Mouse (Mus musculus) midbrain, embryonic 16.5 days (tissue): ENCODE results near the gene Miox. TPM values are rescaled to one million over a fixed set of nuclear protein-coding genes. Genes with fewer than 3 reads are reported as not detected.

ENCODE experiments used
- ATAC-seq: fragments of 200-750 bp; cut with Nextera tagmentation; 2 replicates; pipeline ENCODE4 v1.8.0; 2017; ENCODE audit warnings: moderate TSS enrichment
- H3K27ac ChIP-seq: fragments of 300-500 bp; sonication (generic); 2 replicates; pipeline ENCODE4 v1.5.1; 2014; ENCODE audit warnings: mild to moderate bottlenecking, low read length, mixed read lengths
- H3K27me3 ChIP-seq: fragments of 300-500 bp; sonication (generic); 2 replicates; pipeline ENCODE4 v1.6.1; 2014; ENCODE audit warnings: low read depth, low read length, mixed read lengths; ENCODE audit not compliant: control insufficient read depth, insufficient read depth
- H3K36me3 ChIP-seq: fragments of 300-500 bp; sonication (generic); 2 replicates; pipeline ENCODE4 v1.6.1; 2014; ENCODE audit warnings: mild to moderate bottlenecking, low read length, moderate library complexity, mixed read lengths; ENCODE audit not compliant: control insufficient read depth, insufficient read depth
- H3K4me1 ChIP-seq: fragments of 300-500 bp; sonication (generic); 2 replicates; pipeline ENCODE4 v1.6.1; 2014; ENCODE audit warnings: mild to moderate bottlenecking, low read length, mixed read lengths; ENCODE audit not compliant: control insufficient read depth, insufficient read depth
- H3K4me2 ChIP-seq: fragments of 300-500 bp; sonication (generic); 2 replicates; pipeline ENCODE4 v1.6.1; 2014; ENCODE audit warnings: mild to moderate bottlenecking, low read length, mixed read lengths
- H3K4me3 ChIP-seq: fragments of 300-500 bp; sonication (generic); 2 replicates; pipeline ENCODE4 v1.5.1; 2014; ENCODE audit warnings: low read depth, mild to moderate bottlenecking, low read length, moderate library complexity, mixed read lengths
- H3K9ac ChIP-seq: fragments of 300-500 bp; sonication (generic); 2 replicates; pipeline ENCODE4 v1.6.1; 2014; ENCODE audit warnings: low read depth, low read length, mixed read lengths
- H3K9me3 ChIP-seq: fragments of 300-500 bp; sonication (generic); replicated peaks from 2 replicates; pipeline ENCODE4 v1.6.1; 2014; ENCODE audit warnings: mild to moderate bottlenecking, low read length, mixed read lengths; ENCODE audit not compliant: control insufficient read depth, poor library complexity, severe bottlenecking
- WGBS: fragments of 180-500 bp; shearing (Covaris S2); extraction: QIAGEN DNeasy Blood & Tissue Kit; methylation state at CpG from one replicate; pipeline ENCODE4 v1.1.7; 2014; 5-methylcytosine and 5-hydroxymethylcytosine counted together
- polyA plus RNA-seq: library from polyadenylated mRNA; unstranded; fragments of >200 nt; fragmentation: Nextera tagmentation; extraction: Ambion mirVana; gene quantifications from 2 replicates; pipeline ENCODE4 v1.2.1, GENCODE M21; 2015

The Miox gene
- polyA plus RNA-seq, 1 experiment from 2014 or later = not detected

DNA sequence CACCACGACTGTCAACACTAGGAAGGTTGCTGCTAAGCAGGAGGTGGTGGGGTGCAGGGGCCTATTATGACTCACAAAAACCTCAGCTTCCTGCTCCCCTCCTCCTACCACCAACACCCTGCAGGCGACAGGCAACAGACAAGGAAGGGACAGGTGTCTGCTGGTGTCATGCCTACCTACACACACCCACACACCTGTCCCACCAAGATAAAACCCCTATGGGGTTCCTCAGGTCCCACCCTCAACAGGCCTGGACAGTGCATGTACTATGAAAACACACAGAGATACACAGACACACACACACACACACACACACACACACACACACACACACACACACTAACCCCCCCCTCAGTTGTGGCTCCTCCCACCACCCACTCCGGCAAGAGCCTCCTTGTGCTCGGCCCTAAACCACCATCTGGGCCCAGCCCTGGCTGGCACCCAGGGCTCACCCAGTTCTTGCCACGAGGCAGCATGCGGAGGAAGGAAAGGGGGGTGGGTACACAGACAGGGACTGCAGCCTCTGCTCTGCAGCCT is 24.2 kb upstream of the Miox start:
- Histone ChIP-seq H3K27me3 (no peaks in the 10 kb centered on the region), H3K4me1 (peaks cover 32% of the 10 kb centered on the region), H3K9me3 (no peaks in the 10 kb centered on the region), H3K9ac (no peak overlapping the region), H3K36me3 (peaks cover 10% of the 10 kb centered on the region), H3K4me2 (no peak overlapping the region), H3K4me3 (no peak overlapping the region), H3K27ac (no peak overlapping the region)
- 67% methylated on average over 6 of the region's 6 CpGs for WGBS
- no peak for ATAC-seq

DNA sequence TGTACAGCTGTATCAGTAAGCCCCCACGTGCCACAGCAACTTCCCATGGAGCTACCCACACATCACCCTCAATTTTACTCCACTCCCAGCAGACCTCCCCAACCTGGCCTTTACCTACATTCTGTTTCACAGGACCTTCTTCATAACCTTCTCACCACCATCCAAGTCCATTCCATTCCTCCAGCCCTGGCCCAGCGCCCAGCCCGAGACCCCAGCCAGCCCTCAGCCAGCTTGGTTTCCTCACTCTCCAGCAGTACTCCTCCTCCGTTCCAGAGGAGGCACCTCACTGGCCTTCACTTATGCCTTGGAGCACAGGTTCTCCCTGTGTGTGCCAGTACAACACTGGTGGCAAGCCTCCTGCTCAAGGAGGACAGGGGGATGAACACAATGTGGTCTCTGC is 20.8 kb upstream of the Miox start:
- Histone ChIP-seq H3K4me3 (no peak overlapping the region), H3K36me3 (no peaks in the 10 kb centered on the region), H3K27me3 (no peaks in the 10 kb centered on the region), H3K9me3 (no peaks in the 10 kb centered on the region), H3K4me1 (peaks cover 32% of the 10 kb centered on the region), H3K4me2 (peak overlapping the region; percentile 97), H3K27ac (no peak overlapping the region), H3K9ac (peak overlapping the region; percentile 8; the same call in 1 of the 2 replicates)
- no peak for ATAC-seq
- WGBS = 82% methylated on average over 4 of the region's 4 CpGs

DNA sequence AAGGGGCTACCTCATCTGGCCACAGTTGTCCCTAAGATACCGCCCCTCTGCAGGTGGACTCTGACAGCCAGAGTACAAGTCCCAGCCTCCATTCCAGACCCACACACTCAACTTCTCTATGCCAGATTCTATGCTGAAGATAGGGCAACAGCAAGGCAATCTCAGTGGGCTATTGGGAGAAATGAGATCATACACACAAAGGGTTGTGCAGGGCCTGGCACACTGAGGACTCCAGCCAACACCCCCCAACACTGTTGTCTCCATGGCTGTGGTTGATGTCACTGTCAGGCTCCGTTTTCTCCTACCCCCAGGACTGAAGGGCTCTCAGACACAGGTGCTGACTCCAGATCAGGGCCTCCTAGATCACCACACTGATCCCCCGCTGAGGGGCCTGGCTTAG is 20.1 kb upstream of the Miox start:
- Histone ChIP-seq H3K27ac (no peak overlapping the region), H3K4me3 (peak overlapping the region; percentile 95), H3K36me3 (no peaks in the 10 kb centered on the region), H3K9ac (peak overlapping the region; percentile 92), H3K27me3 (no peaks in the 10 kb centered on the region), H3K4me2 (peak overlapping the region; percentile 97), H3K4me1 (peaks cover 32% of the 10 kb centered on the region), H3K9me3 (no peaks in the 10 kb centered on the region)
- peak; percentile 2; the same call in 1 of the 2 replicates for ATAC-seq
- WGBS = 27% methylated on average over 3 of the region's 3 CpGs

DNA sequence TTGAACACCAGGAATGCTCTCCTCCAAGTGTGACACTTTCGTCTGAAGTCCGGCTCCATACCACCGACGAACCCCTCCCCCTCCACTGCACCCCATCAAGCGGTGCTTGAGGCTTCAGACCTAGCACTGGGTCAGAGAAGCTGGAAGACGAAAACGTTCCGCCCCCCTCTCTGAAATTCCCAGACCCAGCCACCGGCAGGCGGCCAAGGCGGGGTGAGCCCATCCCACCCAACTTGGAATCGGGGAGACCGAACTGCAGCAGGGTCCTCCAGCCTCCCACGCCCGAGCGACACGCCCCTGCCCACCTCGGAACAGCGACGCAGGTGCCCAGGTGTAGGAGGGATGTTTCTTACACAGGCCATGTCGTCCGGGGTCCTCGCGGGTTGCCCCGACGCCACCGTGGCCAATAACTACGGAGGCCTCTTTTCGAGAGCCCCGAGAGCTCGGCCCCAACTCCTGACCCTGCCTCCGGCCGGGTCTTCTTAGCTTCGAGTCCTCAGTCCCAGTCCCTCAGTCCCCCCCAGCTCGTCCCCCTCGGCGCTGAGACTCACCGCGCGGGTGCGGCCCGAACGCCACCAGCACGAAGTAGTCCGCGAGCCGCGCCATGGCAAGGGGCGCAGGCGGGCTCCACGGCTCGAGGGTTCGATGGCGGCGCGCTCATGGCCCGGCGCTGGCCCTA is 19.5 kb upstream of the Miox start:
- Histone ChIP-seq H3K9ac (peak overlapping the region; percentile 92), H3K4me2 (peak overlapping the region; percentile 97), H3K4me1 (peaks cover 32% of the 10 kb centered on the region), H3K9me3 (no peaks in the 10 kb centered on the region), H3K27me3 (no peaks in the 10 kb centered on the region), H3K27ac (no peak overlapping the region), H3K4me3 (peak overlapping the region; percentile 95), H3K36me3 (no peaks in the 10 kb centered on the region)
- ATAC-seq = peak; percentile 69
- under 1% methylated on average over 57 of the region's 58 CpGs for WGBS

DNA sequence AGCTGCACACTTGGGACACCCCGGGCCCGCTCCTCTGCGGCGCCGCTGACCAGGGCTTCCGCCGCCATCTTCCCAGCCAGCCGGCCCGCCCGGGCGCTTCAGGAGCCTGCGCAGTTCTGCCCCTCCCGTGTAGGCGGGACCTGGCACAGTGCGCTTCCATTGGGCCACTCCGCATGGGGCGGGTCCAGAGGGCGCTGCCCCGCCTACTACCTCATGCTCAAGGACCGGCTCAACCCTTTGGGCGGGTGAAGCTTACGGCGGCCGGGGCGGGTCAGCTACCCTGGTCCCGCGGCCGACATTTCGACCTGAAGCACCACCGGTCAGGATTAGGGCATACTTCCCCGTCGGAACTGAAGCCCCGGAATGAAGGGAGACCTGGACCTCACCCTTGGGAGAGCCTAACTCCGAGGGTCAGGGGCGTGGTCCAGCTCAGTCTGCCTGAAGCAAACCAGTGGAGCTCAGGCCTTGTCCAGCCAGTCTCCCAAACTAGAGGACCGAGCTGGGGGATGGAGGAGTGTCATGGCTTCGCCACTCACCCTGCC is 18.9 kb upstream of the Miox start, which contains the start of gene Sbf1:
Gene Sbf1 (minus strand): TSS at position 122 of the 542 bp plus-strand sequence.
- H3K4me2 ChIP-seq = peak within 1 kb of the TSS; percentile 97
- H3K27me3 ChIP-seq = no peaks in the 10 kb centered on the region
- peaks cover 31% of the 10 kb centered on the region for H3K4me1 ChIP-seq
- H3K4me3 ChIP-seq = peak within 1 kb of the TSS; percentile 95
- peak within 1 kb of the TSS; percentile 50; the same call in 1 of the 2 replicates for H3K27ac ChIP-seq
- H3K9ac ChIP-seq = peak within 1 kb of the TSS; percentile 92
- no peaks in the 10 kb centered on the region for H3K36me3 ChIP-seq
- ATAC-seq = peak; percentile 99
- no peaks in the 10 kb centered on the region for H3K9me3 ChIP-seq
- WGBS = 1% methylated on average over 32 of the region's 37 CpGs

DNA sequence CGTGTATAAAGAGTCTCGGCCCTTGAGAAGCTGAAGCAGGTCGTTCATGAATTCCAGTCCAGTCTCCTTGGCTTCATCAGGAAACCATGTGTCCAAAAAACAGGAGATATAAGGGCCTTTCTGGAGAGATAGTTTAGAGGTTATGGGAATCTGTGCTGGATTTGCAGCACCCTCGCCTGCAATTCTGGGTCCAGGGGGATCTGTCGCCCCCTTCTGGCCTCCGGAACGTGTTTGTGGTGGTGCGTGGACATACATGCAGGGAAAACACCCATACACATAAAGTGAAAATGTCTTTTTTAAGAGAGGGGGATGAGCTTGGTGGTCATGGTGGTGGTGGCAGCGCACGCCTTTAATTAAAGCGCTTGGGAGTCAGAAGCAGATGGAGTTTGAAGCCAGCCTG is 18.1 kb upstream of the Miox start:
- Histone ChIP-seq H3K27me3 (no peaks in the 10 kb centered on the region), H3K4me1 (peaks cover 24% of the 10 kb centered on the region), H3K4me3 (no peak overlapping the region), H3K36me3 (no peaks in the 10 kb centered on the region), H3K27ac (no peak overlapping the region), H3K9me3 (no peaks in the 10 kb centered on the region), H3K9ac (no peak overlapping the region), H3K4me2 (no peak overlapping the region; the same call in 1 of the 2 replicates)
- 66% methylated on average over 11 of the region's 11 CpGs for WGBS
- ATAC-seq = no peak

DNA sequence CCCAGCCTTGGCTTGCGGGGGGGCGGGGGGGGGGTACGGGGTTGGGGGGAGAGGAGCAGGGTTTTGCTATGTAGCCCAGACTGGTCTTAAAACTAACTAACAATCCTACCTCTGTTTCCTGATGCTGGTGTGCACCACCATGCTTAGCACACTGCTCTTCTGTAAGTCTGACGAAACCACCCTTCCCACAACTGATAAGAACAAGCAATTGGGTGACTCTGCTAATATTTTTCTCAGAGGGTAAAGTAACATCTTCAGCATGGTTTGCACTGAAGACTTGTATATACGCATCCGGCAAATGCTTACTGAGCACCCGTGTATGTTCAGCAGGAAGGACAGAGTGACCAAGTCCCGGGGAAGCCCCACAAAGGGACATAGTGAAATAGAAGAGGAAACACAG is 12.9 kb upstream of the Miox start:
- no peak overlapping the region for H3K4me3 ChIP-seq
- no peaks in the 10 kb centered on the region for H3K36me3 ChIP-seq
- H3K4me2 ChIP-seq = no peak overlapping the region
- peaks cover 8% of the 10 kb centered on the region; the same call in 1 of the 2 replicates for H3K27me3 ChIP-seq
- WGBS = 83% methylated on average over 8 of the region's 8 CpGs
- H3K4me1 ChIP-seq = no peaks in the 10 kb centered on the region
- no peaks in the 10 kb centered on the region for H3K9me3 ChIP-seq
- H3K27ac ChIP-seq = no peak overlapping the region
- no peak for ATAC-seq
- H3K9ac ChIP-seq = no peak overlapping the region

DNA sequence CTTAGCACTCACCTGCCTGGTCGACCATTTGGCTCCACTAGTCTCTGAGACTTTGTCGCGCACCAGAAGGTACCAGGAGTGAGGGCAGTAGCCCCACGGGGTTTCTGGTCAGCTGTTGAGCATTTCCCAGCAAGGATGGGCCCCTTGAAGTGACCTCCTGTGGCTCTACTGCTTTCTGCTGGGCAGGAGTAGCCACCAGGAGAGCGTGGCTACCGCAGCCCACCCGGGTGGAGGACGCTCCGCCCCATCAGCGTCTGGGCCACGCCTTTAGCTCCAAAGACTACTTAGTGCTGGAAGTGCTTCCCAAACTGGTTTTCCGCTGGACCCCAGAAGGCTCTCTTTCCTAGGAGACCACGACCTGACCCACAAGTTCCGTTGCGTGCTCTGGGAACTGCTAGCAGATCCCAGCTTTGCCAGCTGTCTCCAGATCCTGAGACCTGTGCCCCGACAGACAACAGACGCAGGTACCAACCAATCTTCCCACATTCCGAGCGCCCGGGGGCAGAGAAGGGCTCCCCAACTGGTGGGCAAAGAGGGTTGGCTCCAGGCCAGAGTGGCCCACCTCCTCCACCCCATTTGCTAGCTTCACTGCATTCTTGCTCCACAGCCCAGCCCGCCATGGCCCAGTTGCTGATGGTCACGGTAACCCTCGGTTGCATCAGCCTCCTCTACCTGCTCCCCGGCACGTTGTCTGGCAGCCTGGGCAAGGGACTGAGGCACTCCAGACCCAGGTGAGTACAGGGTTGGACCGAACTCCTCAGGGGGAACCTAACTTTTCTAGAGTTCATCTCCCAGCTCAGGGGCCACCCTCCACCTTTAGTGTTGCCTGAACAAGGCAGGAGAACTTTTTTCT is 11.3 kb upstream of the Miox start, which contains the start of gene Adm2:
Gene Adm2 (plus strand): TSS at position 51 of the 853 bp plus-strand sequence.
- Histone ChIP-seq H3K4me1 (no peaks in the 10 kb centered on the region), H3K27me3 (peaks cover 8% of the 10 kb centered on the region; the same call in 1 of the 2 replicates), H3K27ac (no peak within 1 kb of the TSS), H3K4me3 (no peak within 1 kb of the TSS), H3K4me2 (no peak within 1 kb of the TSS), H3K9me3 (no peaks in the 10 kb centered on the region), H3K9ac (no peak within 1 kb of the TSS), H3K36me3 (no peaks in the 10 kb centered on the region)
- ATAC-seq = no peak
- 8% methylated on average over 26 of the region's 26 CpGs for WGBS
